Mouse (Mus musculus): ENCODE results near the gene Astn2. TPM values are rescaled to one million over a fixed set of nuclear protein-coding genes. Genes with fewer than 3 reads are reported as not detected.
A peak's percentile ranks its signal among the peaks of the same experiment; 100 is the strongest.

Gene Astn2
- polyA plus RNA-seq, 1 experiment from 2014 or later, result 0.74 TPM

- Histone ChIP-seq H3K4me2 (ENCODE audit: low read depth, low read length) (no peak overlapping the region), H3K9me3 (replicated peaks; ENCODE audit: control insufficient read depth, low read length) (no peaks in the 10 kb centered on the region), H3K4me1 (ENCODE audit: control insufficient read depth, insufficient read depth, low read length) (no peaks in the 10 kb centered on the region), H3K36me3 (replicated peaks; ENCODE audit: control insufficient read depth, insufficient read depth, low read depth, low read length) (no peaks in the 10 kb centered on the region), H3K9ac (replicated peaks; ENCODE audit: low read length) (no peak overlapping the region), H3K4me3 (ENCODE audit: low read depth, low read length) (no peak overlapping the region), H3K27ac (replicated peaks; ENCODE audit: low read depth, low read length) (no peak overlapping the region), H3K27me3 (ENCODE audit: control insufficient read depth, insufficient read depth, low read length) (no peaks in the 10 kb centered on the region)
- peak; percentile 33 for DNase-seq (ENCODE audit: low spot score)
- ATAC-seq (replicated peaks; ENCODE audit: insufficient number of reproducible peaks, low FRiP score, low TSS enrichment, low read depth), result 0 out of 2 replicates have a peak, but pooled peaks have one; percentile 56
- 64% methylated on average over 5 of the region's 5 CpGs for WGBS
Measured at GRCm38 (mm10) chr4:65896092-65897027, 508.1 kb downstream of the Astn2 start.

GRCm38 (mm10) chr4:65888332-65888993 is 515.9 kb downstream of the Astn2 start:
- ATAC-seq (replicated peaks; ENCODE audit: insufficient number of reproducible peaks, low FRiP score, low TSS enrichment, low read depth), result no peak
- DNase-seq (ENCODE audit: low spot score), result no peak

GRCm38 (mm10) chr4:65886862-65887261 is 517.5 kb downstream of the Astn2 start:
- H3K4me1 ChIP-seq (ENCODE audit: control insufficient read depth, insufficient read depth, low read length), result no peaks in the 10 kb centered on the region
- no peak overlapping the region for H3K27ac ChIP-seq (replicated peaks; ENCODE audit: low read depth, low read length)
- DNase-seq (ENCODE audit: low spot score), result no peak
- WGBS, result 87% methylated on average over 1 of the region's 1 CpGs
- no peak overlapping the region for H3K4me3 ChIP-seq (ENCODE audit: low read depth, low read length)
- H3K36me3 ChIP-seq (replicated peaks; ENCODE audit: control insufficient read depth, insufficient read depth, low read depth, low read length), result no peaks in the 10 kb centered on the region
- H3K27me3 ChIP-seq (ENCODE audit: control insufficient read depth, insufficient read depth, low read length), result no peaks in the 10 kb centered on the region
- H3K4me2 ChIP-seq (ENCODE audit: low read depth, low read length), result no peak overlapping the region
- no peak overlapping the region for H3K9ac ChIP-seq (replicated peaks; ENCODE audit: low read length)
- ATAC-seq (replicated peaks; ENCODE audit: insufficient number of reproducible peaks, low FRiP score, low TSS enrichment, low read depth), result no peak
- no peaks in the 10 kb centered on the region for H3K9me3 ChIP-seq (replicated peaks; ENCODE audit: control insufficient read depth, low read length)

More at GRCm38 (mm10) chr4:65888332-65888993, 515.9 kb downstream of the Astn2 start:
- no peak overlapping the region for H3K4me2 ChIP-seq (ENCODE audit: low read depth, low read length)
- no peak overlapping the region for H3K27ac ChIP-seq (replicated peaks; ENCODE audit: low read depth, low read length)
- H3K27me3 ChIP-seq (ENCODE audit: control insufficient read depth, insufficient read depth, low read length), result no peaks in the 10 kb centered on the region
- H3K4me3 ChIP-seq (ENCODE audit: low read depth, low read length), result no peak overlapping the region
- H3K9me3 ChIP-seq (replicated peaks; ENCODE audit: control insufficient read depth, low read length), result no peaks in the 10 kb centered on the region
- no peak overlapping the region for H3K9ac ChIP-seq (replicated peaks; ENCODE audit: low read length)
- WGBS, result 64% methylated on average over 5 of the region's 5 CpGs
- no peaks in the 10 kb centered on the region for H3K4me1 ChIP-seq (ENCODE audit: control insufficient read depth, insufficient read depth, low read length)
- no peaks in the 10 kb centered on the region for H3K36me3 ChIP-seq (replicated peaks; ENCODE audit: control insufficient read depth, insufficient read depth, low read depth, low read length)

- WGBS, result 82% methylated on average over 3 of the region's 3 CpGs
- Histone ChIP-seq H3K4me3 (ENCODE audit: low read depth, low read length) (no peak overlapping the region), H3K9me3 (replicated peaks; ENCODE audit: control insufficient read depth, low read length) (no peaks in the 10 kb centered on the region), H3K4me1 (ENCODE audit: control insufficient read depth, insufficient read depth, low read length) (no peaks in the 10 kb centered on the region), H3K27me3 (ENCODE audit: control insufficient read depth, insufficient read depth, low read length) (no peaks in the 10 kb centered on the region), H3K4me2 (ENCODE audit: low read depth, low read length) (no peak overlapping the region), H3K36me3 (replicated peaks; ENCODE audit: control insufficient read depth, insufficient read depth, low read depth, low read length) (no peaks in the 10 kb centered on the region), H3K9ac (replicated peaks; ENCODE audit: low read length) (no peak overlapping the region), H3K27ac (replicated peaks; ENCODE audit: low read depth, low read length) (no peak overlapping the region)
- ATAC-seq (replicated peaks; ENCODE audit: insufficient number of reproducible peaks, low FRiP score, low TSS enrichment, low read depth) (no peak), DNase-seq (ENCODE audit: low spot score) (no peak)
Measured at GRCm38 (mm10) chr4:65885921-65886320, 518.5 kb downstream of the Astn2 start.

- Histone ChIP-seq H3K9me3 (replicated peaks; ENCODE audit: control insufficient read depth, low read length) (no peaks in the 10 kb centered on the region), H3K27ac (replicated peaks; ENCODE audit: low read depth, low read length) (no peak overlapping the region), H3K4me2 (ENCODE audit: low read depth, low read length) (no peak overlapping the region), H3K36me3 (replicated peaks; ENCODE audit: control insufficient read depth, insufficient read depth, low read depth, low read length) (no peaks in the 10 kb centered on the region), H3K4me3 (ENCODE audit: low read depth, low read length) (no peak overlapping the region), H3K27me3 (ENCODE audit: control insufficient read depth, insufficient read depth, low read length) (no peaks in the 10 kb centered on the region), H3K9ac (replicated peaks; ENCODE audit: low read length) (no peak overlapping the region), H3K4me1 (ENCODE audit: control insufficient read depth, insufficient read depth, low read length) (no peaks in the 10 kb centered on the region)
- no peak for ATAC-seq (replicated peaks; ENCODE audit: insufficient number of reproducible peaks, low FRiP score, low TSS enrichment, low read depth)
- 84% methylated on average over 2 of the region's 2 CpGs for WGBS
- peak; percentile 13 for DNase-seq (ENCODE audit: low spot score)
Measured at GRCm38 (mm10) chr4:65874236-65874781, 530.1 kb downstream of the Astn2 start.

- Histone ChIP-seq H3K4me3 (ENCODE audit: low read depth, low read length) (no peak overlapping the region), H3K4me2 (ENCODE audit: low read depth, low read length) (no peak overlapping the region), H3K27me3 (ENCODE audit: control insufficient read depth, insufficient read depth, low read length) (no peaks in the 10 kb centered on the region), H3K4me1 (ENCODE audit: control insufficient read depth, insufficient read depth, low read length) (no peaks in the 10 kb centered on the region), H3K9ac (replicated peaks; ENCODE audit: low read length) (no peak overlapping the region), H3K9me3 (replicated peaks; ENCODE audit: control insufficient read depth, low read length) (no peaks in the 10 kb centered on the region), H3K27ac (replicated peaks; ENCODE audit: low read depth, low read length) (no peak overlapping the region), H3K36me3 (replicated peaks; ENCODE audit: control insufficient read depth, insufficient read depth, low read depth, low read length) (no peaks in the 10 kb centered on the region)
- ATAC-seq (replicated peaks; ENCODE audit: insufficient number of reproducible peaks, low FRiP score, low TSS enrichment, low read depth) (no peak), DNase-seq (ENCODE audit: low spot score) (no peak)
Measured at GRCm38 (mm10) chr4:65864551-65864950, 539.9 kb downstream of the Astn2 start.

- Histone ChIP-seq H3K4me3 (ENCODE audit: low read depth, low read length) (no peak overlapping the region), H3K4me1 (ENCODE audit: control insufficient read depth, insufficient read depth, low read length) (no peaks in the 10 kb centered on the region), H3K27ac (replicated peaks; ENCODE audit: low read depth, low read length) (no peak overlapping the region), H3K4me2 (ENCODE audit: low read depth, low read length) (no peak overlapping the region), H3K9me3 (replicated peaks; ENCODE audit: control insufficient read depth, low read length) (no peaks in the 10 kb centered on the region), H3K27me3 (ENCODE audit: control insufficient read depth, insufficient read depth, low read length) (no peaks in the 10 kb centered on the region), H3K36me3 (replicated peaks; ENCODE audit: control insufficient read depth, insufficient read depth, low read depth, low read length) (no peaks in the 10 kb centered on the region), H3K9ac (replicated peaks; ENCODE audit: low read length) (no peak overlapping the region)
- 63% methylated on average over 2 of the region's 2 CpGs for WGBS
- DNase-seq (ENCODE audit: low spot score) (no peak), ATAC-seq (replicated peaks; ENCODE audit: insufficient number of reproducible peaks, low FRiP score, low TSS enrichment, low read depth) (no peak)
Measured at GRCm38 (mm10) chr4:65843191-65843590, 561.2 kb downstream of the Astn2 start.
